Mouse (Mus musculus) ovary, adult 18-20 months (tissue): ENCODE data around the gene Ttc25.
"Not testable (repeated sequence)": the region's sequence is repeated elsewhere in the genome, so short reads cannot be mapped to it uniquely, and the experiment has no call there.

Source experiments
- DNase-seq: peaks from one replicate; pipeline ENCODE4 v3.0.0; 2022; ENCODE audit warnings: low spot score, mixed read lengths

Ttc25 gene

DNA sequence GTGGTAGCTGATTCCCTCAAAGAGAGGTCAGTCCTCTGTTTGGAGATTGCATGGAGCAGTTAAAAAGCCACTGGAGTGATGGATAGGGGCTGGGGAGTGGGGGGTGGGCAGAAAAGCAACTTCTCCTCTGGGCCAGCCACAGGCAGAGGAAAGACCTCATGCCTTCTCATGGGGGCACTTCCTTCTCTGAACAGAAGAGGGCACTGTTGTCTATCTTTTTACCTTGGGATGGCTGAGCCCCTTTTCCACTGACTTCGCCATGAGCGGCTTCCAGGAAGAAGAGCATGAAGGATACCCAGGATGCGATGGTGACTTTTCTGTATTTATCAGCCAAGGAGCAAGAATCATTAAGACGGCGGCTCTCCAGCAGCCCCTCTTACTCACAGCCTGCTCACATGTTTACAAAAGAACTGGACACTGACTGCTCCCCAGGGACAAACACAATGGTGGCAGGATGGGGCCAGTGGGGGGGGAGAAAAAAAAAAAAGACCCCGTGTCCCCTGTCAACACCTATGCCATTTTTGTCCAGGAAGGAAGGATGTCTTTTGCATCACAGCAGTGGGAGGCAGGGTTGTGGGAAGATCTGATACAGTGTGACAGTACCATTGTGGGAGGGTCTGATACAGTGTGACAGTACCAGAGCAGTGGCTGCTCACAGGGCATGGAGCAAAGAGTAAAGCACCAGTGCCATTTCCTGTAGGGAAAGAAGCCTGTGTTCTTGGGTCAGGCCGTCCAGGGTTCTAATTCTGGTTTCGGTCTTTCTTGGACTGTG, 25.2 kb downstream of the Ttc25 start:
- DNase-seq: peak; percentile 42

DNA sequence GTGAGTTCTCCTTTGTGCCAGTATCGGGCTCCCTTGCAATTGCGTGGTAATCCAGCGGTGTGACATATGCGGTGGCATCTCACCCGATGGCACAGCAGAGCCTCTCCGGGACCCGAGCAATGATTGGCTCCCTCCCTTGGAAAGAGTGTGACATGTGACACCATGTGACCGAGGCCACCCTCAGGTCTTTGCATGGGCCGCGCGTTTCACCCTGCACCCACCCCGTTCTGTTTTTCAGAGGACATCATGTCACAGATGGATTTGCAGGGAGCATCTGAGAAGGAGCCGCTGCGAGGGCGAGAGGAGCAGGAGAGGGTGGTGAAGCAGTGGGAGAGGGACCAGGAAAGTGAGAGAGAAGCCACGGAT, 25.8 kb downstream of the Ttc25 start:
- no peak for DNase-seq

DNA sequence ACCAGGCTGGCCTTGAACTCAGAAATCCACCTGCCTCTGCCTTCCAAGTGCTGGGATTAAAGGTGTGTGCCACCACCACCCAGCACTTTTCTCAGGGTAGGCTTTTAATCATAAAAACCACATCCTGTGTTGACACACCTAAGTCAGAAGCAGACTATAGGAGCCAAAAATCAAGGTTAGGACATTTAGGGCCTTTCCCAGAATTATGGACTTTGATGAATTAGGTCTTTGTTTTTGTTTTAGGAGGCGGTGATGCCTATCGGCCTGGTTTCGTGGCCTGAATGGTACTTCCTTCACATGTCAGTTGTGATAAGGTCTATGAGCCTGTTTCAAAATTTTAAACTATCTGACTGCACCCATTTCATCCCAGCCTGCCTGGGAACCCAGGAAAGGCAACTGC, 28.8 kb downstream of the Ttc25 start:
- DNase-seq: no peak

GRCm38 (mm10) chr11:100574708-100575483, 29.5 kb downstream of the Ttc25 start, which contains the start of gene Cnp:
Gene Cnp (plus strand): TSS chr11:100574904.
- DNase-seq: peak; percentile 59

DNA sequence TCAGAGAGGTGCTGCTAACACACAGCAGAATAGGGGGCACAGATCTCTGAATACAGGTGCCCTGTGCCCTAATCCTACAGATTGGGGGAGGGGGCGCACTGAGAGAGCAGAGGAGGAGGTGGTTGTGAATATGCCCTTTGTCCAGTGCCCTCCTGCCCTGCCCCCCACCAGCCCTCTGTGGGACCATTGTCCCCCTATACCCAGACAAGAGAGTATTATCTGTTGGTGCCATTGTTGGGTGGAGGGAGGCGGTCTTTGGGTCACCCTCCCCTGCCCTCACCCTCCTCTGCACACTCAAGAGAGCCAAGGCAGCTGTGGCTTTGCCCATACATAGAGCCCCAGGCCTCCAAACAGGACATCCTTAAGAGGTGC, 30.1 kb downstream of the Ttc25 start:
- no peak for DNase-seq

GRCm38 (mm10) chr11:100576256-100576655, 30.8 kb downstream of the Ttc25 start:
- no peak for DNase-seq

- no peak for DNase-seq
These were observed 32.6 kb downstream of the Ttc25 start for GRCm38 (mm10) chr11:100577852-100578599.

GRCm38 (mm10) chr11:100579116-100579799, 33.9 kb downstream of the Ttc25 start:
- DNase-seq: no peak

GRCm38 (mm10) chr11:100580275-100580674, 34.9 kb downstream of the Ttc25 start:
- DNase-seq: no peak

DNA sequence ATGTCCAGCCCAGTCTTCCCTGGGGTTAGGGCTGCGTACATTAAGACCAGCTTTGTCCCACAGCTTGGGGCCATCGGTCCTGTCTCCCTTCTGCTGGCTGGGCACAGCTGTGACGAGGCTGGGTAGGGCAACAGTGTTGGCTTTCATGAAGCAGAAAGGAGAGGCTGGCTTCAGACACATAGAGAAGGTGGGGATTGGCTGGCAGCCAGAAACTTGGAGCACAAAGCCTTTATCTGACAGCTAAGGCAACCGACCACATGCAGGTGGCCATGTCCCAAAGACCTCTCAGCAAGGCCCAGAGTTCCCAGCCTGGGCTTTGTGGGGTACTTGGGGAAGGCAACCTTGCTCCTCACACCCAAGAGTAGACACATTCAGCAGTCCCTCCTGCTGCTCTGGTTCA, 36.3 kb downstream of the Ttc25 start:
- no peak for DNase-seq

DNA sequence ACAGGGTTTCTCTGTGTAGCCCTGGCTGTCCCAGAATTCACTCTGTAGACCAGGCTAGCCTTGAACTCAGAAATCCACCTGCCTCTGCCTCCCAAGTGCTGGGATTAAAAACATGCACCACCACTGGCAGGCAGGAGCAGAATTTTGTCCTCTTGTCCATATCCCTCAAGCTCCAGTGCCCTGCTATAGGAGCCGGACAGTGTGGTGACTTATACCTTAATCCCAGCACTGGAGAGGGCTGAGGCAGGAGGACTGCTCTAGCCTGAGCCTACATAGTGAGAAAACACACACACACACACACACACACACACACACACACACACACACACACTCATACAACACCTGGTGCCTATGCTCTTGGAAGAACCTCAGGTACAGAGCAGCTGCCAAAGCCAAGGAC, 37.0 kb downstream of the Ttc25 start:
- not testable (repeated sequence) for DNase-seq

- no peak for DNase-seq
These were observed 37.4 kb downstream of the Ttc25 start for GRCm38 (mm10) chr11:100582836-100583235.

DNA sequence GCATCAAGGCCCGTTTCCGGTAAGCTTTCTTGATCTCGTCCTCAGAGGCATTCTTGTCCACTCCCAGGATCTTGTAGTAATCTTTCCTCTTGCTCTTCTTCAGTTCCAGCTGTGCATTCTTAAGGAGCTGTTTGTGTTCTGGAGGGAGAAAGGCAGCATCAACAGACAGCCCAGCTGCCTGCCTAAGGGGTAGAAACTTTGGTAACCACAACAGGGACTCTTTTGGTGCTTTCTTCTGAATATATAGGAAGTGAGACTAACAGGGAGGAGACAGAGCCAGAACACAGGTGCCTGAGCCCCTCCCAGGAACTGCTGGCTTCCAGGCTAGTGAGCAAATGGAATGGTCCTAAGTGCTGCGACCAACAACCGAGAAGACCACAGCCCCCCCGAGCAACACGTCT, 39.2 kb downstream of the Ttc25 start:
- no peak for DNase-seq

DNA sequence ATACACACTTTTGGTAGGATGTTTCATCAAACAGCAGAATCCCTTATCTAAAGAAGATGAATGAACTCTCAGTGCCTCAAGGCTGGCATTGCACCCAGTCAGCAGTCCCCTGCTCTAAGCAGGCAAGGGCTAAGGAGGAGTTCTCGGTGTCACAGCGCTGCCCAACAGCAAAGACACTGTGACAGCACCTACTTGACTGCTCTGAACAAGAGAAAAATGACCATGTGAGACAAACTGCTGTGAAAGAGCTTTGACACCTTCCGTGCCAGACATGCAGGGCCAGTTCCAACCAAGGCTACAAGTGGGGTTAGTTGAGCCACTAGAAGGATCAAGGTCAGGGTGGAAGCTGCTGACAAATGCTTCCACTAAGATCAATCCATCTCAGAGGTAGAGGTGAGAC, 39.7 kb downstream of the Ttc25 start:
- DNase-seq: no peak

- no peak for DNase-seq
These were observed 43.1 kb downstream of the Ttc25 start for GRCm38 (mm10) chr11:100588462-100588861.

GRCm38 (mm10) chr11:100592346-100593046, 47.1 kb downstream of the Ttc25 start:
- DNase-seq: no peak

DNA sequence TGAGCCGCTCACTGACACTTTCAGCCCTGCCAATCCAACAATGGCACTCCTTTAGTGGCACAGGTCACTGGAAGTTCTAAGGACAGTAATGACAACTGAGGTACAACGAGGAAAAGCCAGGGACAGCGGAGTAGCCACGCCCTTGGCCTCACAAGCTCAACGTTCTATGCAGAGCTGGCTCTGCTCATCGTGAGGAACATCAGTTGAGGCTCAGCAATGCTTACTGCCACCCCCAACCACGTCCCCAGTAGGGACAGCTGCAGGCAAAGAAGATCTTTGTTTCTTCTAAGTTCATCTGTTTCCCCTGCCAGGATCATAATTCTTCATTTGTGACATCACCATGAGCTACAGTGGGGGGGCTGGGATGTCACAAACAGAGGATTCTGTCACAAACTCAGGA, 49.2 kb downstream of the Ttc25 start:
- DNase-seq: no peak

GRCm38 (mm10) chr11:100595533-100595932, 50.1 kb downstream of the Ttc25 start:
- DNase-seq: no peak

- no peak for DNase-seq
These were observed 52.7 kb downstream of the Ttc25 start for GRCm38 (mm10) chr11:100598074-100598473.

- DNase-seq: no peak
These were observed 56.0 kb downstream of the Ttc25 start for GRCm38 (mm10) chr11:100601372-100601771.

DNA sequence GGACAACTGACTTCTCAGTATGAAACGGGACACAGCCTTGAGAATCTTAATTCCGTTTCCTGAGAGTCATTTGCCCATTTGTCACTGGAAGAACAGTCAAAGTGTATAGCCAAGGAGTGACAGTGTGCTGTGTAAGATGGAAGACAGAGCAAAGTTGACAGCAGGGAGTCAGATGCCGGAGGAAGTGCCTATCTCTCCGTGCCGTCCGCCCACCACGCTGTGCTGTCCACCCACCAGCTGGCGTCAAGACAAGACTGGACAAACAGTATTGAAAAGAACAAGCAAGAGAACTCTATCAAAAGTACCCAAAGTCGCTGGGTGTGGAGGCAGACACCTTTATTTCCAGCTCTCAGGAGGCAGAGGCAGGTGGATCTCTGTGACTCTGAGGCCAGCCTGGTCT, 57.7 kb downstream of the Ttc25 start:
- no peak for DNase-seq

DNA sequence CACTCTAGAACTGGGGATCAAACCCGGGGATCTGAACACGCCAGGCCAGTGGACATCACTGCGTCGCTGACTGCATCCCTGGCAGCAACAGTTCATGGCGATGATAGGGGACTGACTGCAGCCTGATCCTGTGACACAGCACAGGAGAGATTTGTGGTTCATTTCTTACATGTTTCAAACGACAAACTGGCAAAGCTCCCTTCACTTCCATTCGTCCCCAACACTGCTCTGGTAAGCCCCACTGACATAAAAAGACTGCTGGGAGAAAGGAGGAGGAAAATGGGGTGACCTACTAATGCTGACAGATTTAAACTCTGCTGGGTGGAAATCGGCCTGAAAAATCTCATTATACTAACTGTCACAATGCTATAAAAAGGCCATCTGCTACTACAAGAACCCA, 58.4 kb downstream of the Ttc25 start:
- DNase-seq: no peak
